Mouse (Mus musculus) layer of hippocampus, postnatal 36 days (tissue): Measurements from ENCODE around the gene Hddc2. TPM values are rescaled to one million over a fixed set of nuclear protein-coding genes. Genes with fewer than 3 reads are reported as not detected.
A peak's percentile ranks its signal among the peaks of the same experiment; 100 is the strongest.

Source experiments
- DNase-seq, 2 experiments: peaks; one replicate each; pipeline ENCODE4 v3.0.0; 2022
- total RNA-seq, 2 experiments: library from RNA; stranded (reverse); gene quantifications; 2 replicates each; pipeline ENCODE4 v1.2.3; 2021

The Hddc2 gene
- total RNA-seq: 10 to 100 TPM; 19.0 to 19.4 TPM

DNA sequence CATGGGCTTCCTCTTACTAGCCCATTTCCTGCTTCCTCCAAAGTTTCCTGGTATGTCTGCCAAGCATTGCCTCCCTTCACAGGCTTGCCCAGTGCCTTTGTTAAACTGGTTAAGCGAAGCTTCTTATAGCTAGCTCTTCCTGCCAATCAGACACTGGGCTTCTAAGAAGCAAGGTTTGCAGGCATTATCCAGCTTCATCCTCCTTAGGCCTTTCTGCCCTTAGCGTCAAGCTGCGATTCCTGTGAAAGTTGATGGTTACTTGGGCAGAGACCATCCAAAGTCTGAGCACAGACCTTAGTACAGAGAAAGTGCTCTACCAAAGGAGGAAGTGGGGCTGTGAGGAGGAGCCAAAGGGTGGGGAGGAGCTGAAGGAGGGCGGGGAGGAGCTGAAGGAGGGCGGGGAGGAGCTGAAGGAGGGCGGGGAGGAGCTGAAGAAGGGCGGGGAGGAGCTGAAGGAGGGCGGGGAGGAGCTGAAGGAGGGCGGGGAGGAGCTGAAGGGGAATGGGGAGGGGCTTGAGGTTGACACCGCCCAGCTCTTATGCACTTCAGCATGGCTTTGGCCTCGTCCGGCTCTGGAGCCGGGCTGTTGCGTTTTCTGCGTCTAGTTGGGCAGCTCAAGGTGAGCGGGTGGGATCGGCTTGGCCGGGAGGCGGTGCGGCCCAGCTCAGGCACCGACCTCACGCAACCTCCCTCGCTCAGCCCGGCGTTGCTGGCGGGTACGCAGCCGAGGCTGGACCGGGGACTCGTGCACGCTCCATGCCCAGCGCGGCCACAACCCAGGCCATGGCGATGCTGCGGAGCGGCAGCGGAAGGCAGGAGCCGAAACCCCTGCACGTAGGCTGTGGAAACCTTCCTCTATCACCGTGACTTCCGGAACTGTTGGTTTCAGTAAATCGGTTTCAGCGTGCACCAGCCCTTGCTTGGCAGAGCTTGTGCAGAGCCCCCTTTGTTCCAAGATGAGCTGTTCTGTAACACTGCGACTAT is at the start of gene Hddc2:
TSS of gene Hddc2 (plus strand) at position 519 of the 984 bp plus-strand sequence.
- peak; percentile 50 to 51 for DNase-seq

DNA sequence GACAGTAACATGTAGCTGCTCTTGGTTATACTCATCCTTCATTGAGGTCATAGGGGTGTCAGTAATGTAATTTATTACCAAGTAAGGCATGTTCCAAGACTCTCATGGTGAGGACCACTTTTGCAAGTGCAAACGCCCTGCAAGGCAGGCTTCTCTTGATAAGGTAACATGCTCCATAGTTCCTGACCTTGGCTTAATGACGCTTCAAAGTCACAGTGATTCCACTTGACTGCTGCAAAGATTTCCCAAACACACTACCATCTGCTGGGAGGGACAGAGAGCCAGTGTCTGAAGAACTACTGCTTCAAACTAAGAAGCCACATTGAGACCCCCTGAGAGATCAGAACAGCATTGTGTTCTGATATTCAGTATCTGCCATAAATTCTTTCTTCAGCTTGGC is 40.4 kb upstream of the Hddc2 start:
- DNase-seq: no peak

DNA sequence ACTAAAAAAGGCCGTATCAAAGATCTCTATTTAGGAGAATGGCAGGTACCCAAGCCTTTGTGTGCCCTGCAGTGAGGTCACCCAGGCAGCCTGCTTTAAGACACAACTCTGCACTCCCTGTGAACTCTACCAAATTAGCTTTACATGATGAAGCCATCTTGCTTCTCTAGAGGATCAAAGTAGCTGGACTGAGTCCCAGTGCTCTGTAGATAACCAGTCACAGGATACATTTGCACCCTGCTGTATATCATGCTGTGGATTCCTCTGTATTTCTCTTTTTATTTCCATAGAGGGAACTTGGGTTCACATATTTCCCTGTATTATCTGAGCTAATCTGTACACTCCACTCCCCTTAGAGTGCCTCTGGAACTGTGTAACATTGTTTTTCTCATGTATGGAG is 40.0 kb upstream of the Hddc2 start:
- no peak for DNase-seq

DNA sequence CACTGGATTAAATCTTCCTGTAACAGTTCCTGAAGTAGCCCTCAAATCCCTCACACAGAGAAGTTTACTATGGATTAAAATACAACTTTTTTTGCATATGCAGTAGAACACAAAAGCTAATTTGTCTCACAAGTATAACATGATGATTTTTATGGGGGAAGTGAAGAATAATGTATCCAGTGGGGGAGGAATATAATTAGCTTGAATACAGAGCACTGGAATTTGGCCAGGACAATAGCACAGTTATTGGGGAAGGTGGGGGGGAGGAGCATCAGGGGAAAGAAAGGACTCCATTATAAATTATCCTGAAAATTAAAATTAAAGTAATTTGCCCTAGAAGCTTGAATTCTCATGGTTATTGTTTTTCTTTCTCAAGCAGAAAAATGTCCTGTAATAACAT is 25.4 kb upstream of the Hddc2 start:
- no peak for DNase-seq

DNA sequence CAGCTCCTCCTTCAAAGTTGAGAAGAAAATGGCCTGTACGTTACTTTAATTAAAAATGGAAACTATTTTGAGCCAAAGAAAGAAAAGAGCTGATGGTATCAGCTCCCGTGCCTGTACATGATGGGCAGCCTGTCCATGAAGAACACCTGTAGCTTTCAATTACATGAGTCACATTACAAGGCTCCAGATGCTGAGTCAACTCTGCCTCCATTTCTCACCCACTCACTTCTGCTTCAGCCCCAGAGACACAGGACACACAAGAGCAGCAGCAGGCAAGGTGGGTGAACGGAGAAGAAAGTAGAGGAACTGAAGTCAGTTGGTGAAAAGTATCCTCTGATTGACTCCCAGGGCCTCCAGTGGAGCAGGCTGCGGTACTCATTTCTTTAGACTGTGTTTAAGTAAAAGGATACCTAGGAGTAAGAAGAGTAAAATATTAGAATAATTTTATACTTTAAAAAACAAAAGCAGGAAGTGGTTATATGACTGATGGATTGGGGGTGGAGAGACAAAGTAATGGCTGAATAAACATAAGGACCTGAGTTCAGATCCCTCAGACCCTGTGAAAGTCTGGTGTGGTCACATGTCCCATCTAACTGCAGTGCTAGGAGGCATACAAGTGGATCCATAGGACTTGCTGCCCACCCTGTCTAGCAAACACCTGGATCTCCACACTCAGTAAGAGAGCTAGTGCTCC is 24.3 kb upstream of the Hddc2 start:
- DNase-seq: no peak

DNA sequence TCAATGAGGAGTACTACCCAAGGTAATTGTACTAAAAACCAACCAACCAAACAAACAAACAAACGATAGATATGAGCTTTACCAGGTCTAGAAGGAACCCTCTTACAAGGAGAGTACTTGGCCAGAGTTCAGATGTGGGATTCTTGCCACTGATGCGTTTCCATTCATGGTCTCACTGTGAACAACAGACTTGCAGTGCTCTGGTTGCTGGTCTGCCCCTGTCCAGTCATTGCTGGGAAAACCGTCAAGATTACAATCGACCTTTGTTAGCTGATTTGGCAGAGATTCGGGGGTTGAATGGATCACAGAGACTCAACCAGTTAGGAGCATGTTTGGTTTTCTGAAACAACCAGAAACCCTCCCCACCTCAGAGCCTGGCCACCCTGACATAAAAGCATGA is 17.5 kb upstream of the Hddc2 start:
- DNase-seq: no peak

DNA sequence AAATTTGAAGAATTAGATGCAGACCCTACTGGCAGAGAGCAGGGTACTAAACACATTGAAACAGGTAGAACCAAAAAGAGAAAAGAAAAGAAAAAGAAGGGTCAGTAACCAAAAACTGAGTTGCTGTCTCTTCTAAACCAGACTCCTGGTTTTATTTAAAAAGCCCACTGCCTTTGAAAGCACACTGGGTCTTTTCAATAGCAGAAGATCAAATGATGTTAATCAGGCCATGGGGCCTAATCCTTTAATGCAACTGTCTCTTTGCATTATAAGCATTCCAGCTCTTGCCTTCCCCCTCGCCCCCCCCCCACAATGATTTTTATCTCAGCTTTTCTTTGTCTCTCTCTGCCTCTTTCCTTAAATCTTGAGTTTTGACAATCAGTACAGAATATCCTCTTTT is 16.7 kb upstream of the Hddc2 start:
- DNase-seq: no peak

DNA sequence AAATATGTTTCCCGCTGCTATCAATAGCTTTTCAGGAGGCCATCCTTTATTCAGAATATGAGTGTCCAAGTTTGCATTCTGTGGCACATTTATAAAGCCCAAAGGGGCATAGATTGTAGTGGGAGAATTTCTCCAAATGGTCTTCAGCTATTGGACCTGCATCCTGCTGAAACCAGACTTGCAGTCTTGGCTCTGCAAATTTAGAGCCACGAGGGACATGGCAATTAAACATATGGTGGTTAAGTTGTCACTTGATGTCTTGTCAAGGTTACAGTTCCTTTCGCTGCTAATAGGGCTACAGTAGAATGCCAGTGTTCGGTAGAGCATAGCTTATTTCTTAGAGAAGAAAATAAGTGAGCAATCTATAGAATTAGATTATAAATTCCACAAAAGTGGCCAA is 16.1 kb upstream of the Hddc2 start:
- no peak for DNase-seq

DNA sequence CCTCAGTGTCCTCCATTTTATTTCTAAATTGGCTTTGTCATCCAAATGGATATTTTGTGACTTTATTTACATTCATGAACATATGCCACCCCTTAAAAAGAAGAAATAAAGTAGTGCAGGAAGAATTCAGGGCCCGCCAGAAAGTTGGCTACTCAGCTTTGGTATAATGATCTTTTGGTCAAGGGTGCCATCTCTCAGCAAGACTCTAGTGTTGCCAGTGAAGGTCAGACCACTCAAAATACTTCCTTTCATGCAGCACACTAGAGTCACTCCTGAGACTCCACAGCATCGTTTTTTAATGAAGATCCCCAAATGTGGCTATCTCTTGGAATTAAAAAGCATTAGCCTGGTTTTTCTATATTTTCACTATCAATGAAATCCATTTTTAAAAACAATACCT is 14.9 kb upstream of the Hddc2 start:
- no peak for DNase-seq

DNA sequence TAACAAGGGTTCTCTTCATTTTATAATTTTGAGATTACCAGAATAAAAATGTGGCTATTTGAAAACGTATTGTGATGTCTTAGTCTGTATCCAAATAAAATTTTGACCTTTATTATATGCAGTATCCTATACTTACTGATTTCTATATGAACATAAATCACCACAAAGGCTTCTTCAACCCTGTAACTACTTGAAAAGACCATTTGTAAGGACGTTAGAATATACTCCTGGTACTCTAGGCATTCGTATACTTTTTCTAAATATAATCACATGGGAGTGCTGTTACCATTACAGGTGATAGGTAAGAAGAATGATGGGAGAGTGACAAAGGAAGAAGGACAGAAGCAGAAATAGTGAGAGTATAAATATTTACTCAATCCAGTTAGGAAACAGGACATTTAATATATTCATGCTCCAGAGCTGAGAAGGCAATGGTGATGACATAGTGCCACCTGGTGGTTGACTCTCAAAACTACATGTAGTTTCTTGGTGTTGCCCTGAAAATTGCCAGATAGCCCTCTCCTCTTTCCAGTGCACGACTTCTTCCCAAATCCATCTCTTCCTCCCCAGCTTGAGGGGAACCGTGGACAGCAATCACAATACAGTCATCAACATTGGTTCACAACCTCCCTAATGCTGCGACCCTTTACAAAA is 14.1 kb upstream of the Hddc2 start:
- DNase-seq: peak; percentile 19 to 55

DNA sequence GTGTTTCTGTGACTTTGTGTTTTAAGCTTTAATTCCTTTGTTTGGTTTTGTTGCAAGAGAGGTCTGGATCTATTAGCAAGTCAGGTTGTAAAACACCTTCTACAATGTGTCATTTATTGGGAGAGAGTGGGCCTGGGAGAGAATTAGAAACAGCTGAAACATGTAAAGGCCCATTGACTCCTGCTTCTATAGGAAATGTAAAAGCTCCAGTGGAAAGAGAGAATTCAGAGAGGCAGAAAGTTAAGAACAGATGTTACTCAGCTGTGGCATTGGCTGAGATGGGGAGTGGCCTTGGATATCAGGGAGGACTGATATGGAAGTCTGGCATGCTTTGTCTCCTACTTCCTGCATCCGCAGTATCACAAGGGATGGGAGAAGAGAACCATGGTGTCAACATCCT is 12.9 kb upstream of the Hddc2 start:
- no peak for DNase-seq

DNA sequence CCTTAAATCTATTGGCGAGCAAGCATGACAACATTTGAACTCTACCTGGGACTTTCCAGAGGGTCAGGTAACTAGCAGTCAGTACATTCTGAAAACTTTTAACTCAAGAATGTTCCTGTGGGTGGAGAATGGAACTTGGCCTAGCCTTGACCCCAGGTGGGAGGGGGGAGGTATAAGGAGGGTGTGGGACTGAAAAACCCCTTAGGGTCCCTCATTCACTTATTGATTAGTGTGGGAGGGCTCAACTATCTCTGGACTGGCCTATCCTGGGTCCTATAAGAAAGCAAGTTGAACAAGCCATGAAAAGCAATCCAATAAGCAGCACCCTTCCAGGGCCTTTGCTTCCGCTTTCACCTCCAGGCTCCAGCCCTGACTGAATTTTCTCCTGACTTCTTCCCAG is 9.7 kb upstream of the Hddc2 start:
- no peak for DNase-seq

DNA sequence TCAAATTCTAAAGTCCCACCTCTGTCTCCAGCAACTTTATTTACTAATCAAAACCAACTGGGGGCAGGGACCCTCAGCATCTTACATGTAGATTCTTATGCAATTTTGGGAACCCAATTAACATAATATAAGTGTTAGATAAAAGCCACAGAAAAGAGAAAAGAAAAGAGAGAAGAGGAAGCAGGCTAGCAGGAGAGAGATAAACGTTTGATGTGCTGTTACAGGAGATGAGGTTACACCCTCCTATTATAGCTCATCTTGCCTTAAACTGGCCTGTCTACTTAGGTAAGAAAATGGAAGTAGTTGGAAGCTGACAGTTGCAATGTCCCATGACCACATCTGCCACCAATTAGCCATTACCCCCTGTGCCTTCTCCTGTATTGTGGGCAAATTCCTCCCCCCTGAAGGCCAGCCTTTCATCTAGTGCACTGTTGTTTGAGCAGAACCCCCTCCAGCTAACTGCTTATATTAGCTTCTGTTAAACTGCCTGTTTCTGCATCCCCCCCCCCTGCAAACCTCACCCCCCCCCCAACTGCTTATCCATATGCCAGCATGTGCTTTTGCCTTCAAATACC is 6.1 kb upstream of the Hddc2 start:
- DNase-seq: no peak

DNA sequence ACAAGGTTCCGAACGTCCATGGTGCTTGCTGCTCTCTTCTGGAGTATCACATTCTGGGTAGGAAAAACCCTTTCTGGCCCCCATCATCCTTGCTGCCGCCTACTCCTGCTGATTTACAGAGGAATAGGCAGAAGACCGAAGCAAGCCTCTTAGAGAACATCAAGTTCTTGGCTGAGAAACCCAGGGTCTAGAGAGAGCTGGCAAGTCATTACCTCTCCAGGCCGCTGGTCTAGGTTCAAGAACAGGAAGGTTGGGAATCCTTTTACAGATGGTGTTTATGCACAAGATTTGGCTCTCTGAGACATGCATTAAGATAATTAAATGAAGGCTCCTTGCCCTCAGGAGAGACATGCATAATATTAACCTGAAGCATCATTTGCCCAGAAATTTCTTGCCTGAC is 5.3 kb downstream of the Hddc2 start:
- peak in 1 of 2 experiments; percentile 4 for DNase-seq

DNA sequence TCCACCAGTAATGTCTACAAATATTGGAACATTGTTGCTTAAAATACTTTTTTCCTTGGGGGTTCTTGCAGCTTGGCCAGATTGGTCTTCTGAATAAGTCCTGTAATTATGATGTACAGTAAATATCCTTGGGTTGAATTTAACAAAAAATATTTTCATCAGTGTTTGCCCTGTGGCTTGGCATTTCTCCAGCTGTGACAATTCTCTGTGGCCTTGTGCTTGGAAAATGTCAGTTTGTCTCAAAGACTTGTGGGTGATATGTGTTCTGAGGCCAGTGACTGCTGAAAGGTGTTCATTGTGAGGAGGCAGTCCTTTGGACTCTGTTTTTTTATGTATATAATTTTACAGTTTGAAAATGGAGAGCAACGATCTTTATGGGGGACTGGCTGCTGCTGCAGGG is 16.3 kb downstream of the Hddc2 start:
- DNase-seq: no peak

DNA sequence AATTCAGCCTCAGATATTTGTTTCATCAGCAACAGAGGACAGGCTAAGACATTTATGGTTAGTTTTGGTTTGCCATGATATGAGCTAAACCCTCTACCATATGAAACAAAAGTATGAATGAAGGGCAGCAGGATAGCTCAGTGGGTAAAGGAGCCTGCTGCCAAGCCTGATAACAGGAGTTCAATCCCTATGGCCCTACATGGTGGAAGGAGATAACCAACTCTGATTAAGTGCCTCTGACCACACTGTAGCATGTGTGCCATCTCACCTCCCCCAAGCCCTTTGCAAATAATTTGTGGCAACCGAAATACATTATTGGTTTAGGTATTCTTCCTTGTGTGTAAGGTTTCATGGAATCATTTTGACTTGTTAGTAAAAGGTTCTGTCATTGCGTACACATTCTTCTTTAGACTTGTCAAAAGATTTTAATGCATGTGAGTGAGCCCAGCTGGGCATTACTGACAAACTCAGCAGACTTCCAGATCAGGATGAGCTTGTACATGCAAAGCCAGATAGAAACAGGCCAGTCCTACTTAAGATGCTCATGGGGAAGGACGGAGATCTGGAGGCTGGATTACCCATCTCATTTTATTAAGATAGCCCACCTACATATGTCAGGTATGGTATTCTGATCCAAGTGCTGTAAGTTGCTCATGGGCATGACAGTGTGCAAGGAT is 17.2 kb downstream of the Hddc2 start:
- DNase-seq: no peak

DNA sequence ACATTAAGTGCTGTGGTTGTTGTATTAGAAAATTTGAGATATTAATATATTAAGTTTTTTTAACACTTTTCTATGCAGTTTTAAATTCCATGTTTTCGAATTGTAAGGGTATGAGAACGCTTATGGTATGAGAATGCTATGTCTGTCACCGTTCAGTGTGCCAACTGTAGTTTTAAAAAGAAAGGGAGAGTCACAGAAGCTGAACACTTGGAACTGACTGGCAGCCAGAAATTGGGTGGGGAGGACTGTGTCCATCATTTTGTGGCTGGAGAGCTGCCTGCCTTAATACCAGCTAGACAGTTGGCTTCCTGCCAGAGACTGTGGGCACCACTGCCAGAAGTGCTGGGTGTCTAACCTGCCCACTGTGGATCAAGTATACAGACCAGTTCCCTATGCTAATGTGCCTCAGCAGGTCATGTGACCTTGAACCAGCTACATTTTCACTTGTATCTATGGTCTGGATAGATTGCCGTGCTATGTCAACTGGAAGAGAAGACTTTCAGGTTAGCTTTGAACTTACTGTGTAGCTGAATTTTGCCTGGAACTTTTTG is 18.1 kb downstream of the Hddc2 start:
- DNase-seq: peak in 1 of 2 experiments; percentile 3

DNA sequence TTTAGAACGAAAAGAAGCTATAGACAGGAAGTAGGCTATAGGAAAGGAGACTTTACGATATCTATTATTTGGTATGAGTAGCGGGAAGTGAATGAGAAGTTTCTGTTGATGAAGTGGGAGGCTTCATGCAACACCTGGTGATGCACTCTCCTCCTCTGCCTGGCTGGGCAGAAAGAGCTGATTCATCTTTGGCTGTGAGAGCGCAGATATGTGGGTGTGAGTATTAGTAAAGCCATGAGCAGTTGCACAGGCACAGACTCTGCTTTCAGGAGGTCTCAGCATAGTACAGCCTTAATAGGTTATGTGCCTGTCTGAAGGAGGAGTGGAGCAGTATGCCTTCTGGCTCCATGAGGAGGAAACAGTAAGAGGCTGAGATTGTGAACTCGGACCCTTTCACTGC is 23.2 kb downstream of the Hddc2 start:
- DNase-seq: no peak

DNA sequence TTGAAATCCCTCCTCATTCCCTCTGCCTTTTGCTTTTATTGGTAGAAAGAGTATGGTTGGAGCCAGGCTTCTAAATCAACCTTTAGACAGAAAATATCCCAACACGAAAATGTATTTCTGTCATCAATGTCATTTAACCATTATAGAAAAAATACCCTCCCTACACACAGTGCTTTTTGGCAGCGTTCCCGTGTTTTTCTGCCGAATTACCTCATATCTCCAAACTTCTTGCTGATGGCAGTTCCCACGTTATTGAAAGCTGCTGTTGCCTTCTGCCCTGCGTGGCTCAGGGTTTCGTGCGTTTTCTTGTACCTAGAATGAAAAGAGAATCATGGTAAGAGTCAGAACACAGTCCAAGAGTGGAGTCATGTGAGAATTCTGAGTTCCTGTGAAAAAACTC is 33.2 kb downstream of the Hddc2 start:
- DNase-seq: no peak

DNA sequence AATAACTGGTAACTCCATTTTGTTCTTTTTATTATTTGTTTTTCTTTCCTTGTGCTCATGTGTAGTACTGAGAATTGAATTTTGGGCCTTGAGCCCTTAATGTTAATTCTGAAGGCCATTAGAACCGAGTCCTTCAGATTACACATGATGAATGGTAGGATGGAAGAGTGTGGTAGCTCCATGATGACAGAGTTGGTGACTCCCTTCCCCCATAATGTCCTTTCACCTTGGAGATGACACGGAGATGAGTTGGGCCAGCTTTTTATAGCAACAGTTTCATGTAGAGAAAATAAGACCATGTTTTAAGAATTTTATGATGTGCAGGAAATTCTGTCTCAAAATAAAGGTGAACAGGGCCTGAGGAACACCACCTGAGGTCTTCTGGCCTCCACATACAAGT is 37.9 kb downstream of the Hddc2 start:
- no peak for DNase-seq

DNA sequence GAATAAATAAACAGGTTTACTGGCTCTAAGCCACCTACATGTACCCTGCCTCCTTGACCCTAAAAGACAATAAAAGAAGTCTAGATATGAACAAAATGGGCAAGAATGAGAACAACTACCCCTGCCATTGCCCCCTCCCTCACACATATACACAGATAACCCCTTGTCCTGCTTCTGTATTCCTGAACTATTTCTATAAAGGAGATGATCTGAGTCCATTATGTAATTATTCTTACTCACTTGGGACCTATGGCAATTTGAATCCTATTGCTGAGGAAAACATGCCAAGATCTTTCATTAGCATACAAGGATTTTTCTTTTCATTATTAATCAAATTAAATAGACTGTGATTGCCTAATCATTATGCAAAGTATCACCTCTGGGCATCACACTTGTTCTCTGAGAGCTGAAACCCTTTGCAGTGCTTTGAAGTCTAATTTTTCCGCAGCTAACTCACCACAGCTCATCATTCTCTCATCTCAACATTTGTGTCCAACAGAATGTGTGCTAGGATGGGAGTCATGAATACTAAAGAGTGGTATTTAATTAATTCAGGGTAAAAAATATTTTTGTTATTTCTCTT is 39.8 kb downstream of the Hddc2 start:
- DNase-seq: no peak

DNA sequence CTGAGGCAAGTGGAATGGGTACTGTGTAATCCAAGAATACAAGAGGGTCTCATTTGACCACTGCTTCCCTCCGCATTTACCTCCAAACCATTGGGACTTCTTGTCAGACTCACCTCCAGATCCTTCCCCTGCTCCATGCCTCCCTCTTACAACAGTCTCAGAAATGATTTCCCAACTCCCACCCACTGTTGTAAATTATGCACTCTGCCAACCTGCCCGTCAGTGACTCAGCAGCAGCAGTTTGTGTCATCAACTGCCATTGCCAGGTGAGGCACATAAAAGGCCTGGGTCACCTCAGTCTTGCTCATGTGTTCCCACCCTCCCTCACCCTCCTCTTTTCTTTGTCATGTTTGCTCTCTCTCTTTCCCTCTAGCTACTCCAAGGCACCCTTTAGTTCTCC is 41.0 kb downstream of the Hddc2 start:
- DNase-seq: no peak
